Mouse (Mus musculus): ENCODE data around the gene Atrnl1.

DNA sequence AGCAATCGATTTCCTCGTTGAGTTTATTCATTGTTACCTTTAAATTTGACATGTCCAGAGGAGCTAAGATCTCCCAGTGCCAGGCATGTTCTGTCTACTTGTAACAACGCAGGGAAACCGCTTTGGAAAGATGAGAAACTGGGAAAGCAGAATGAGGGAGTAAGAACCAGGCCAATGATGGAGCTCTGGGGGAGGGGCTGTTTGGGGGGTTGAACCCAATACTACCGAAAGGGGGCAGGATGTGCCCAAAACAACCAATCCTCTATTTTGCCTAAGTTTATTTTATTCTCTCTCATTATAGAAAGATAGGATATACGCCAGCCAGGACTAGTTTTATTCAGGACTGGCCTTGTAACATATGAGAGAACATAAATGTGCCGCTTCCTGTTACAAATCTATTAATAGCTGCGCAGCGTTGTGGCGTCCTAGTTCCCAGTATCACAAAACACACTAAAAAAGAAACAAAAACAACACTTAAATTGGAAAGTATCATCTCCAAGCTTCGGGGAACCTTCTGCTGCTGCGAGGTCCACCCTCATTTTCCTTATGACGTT, 359.6 kb downstream of the Atrnl1 start:
- TF ChIP-seq CTCF (IDR thresholded peaks at IDR 0.05; ENCODE audit: low read depth, low read length), result no peak
- no peak for TF ChIP-seq EP300 (IDR thresholded peaks at IDR 0.05; ENCODE audit: insufficient read depth, low read depth, low read length)
- no peak for TF ChIP-seq POLR2A (IDR thresholded peaks at IDR 0.05; ENCODE audit: insufficient read depth, low read length)
